8 mouse cellular contexts compared by ENCODE assay signal in the genomic region with DNA sequence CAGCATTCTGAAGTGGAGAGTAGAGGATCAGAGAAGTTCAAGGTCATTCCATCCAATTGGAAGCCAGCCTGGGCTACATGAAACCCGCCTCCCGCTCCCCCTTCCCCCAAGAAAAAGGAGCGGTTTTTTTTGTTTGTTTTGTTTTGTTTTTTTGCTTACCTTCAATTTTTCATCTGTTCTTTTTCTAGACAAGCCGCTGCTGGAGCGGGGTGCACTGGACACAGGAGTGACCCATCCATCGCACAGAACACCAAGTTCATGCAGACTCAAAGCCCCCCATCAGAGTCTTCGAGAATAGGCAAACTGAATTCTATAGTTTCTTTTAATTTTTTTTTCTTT. TPM values are rescaled to one million over a fixed set of nuclear protein-coding genes. Genes with fewer than 3 reads are reported as not detected.
DNase-seq lines count a peak whose midpoint lies in the region; ATAC-seq and TF ChIP-seq lines count a peak whose summit lies in the region.

No protein-coding gene starts in this region.

- ATAC-seq in CD4-positive, CD25-positive, alpha-beta regulatory T cell, adult 4 months = peak; percentile 7
- no peak for ATAC-seq in forebrain, embryonic 15.5 days (replicated peaks)
- no peak for ATAC-seq in liver, embryonic 16.5 days (ENCODE audit: low read depth)

- no peak for DNase-seq in heart, adult 2 months
- no peak for DNase-seq in heart, adult 9 months (ENCODE audit: low spot score in 2 of 2)
- DNase-seq in urinary bladder, postnatal 14 days (ENCODE audit: low spot score) = no peak
- DNase-seq in cerebellum, adult 8-10 months = no peak
- no peak for DNase-seq in gastrocnemius, postnatal 14 days

- intact Hi-C loops in heart, adult 2 months (cut with DNase I) = loop anchor here (2.0 kb wide), 1 partner anchor 90 kb away; no protein-coding TSS in a partner anchor
- intact Hi-C loops in gastrocnemius, postnatal 14 days (cut with DNase I; ENCODE audit: low total_unique reads) = no loop called here

- peak overlapping the region; percentile 99 for H3K27ac ChIP-seq in heart, adult 2 months
- peak overlapping the region; percentile 99 for H3K27ac ChIP-seq in forebrain, embryonic 15.5 days (replicated peaks)
- H3K27ac ChIP-seq in liver, embryonic 16.5 days (ENCODE audit: low read length) = peak overlapping the region; percentile 95

- peak overlapping the region; percentile 66 for H3K4me3 ChIP-seq in heart, adult 2 months
- peak overlapping the region; percentile 96 for H3K4me3 ChIP-seq in forebrain, embryonic 15.5 days
- H3K4me3 ChIP-seq in liver, embryonic 16.5 days (ENCODE audit: low read depth, low read length) = peak overlapping the region; percentile 96

- no peak for TF ChIP-seq CTCF in heart, adult 2 months (IDR thresholded peaks at IDR 0.05)

- no peaks in the 10 kb centered on the region for H3K9me3 ChIP-seq in forebrain, embryonic 15.5 days
- no peaks in the 10 kb centered on the region for H3K9me3 ChIP-seq in liver, embryonic 16.5 days (replicated peaks; ENCODE audit: control insufficient read depth, low read length)

- no peak for TF ChIP-seq EP300 in heart, adult 2 months (IDR thresholded peaks at IDR 0.05; ENCODE audit: insufficient read depth, low read depth, low read length)

- H3K79me2 ChIP-seq in heart, adult 2 months (replicated peaks; ENCODE audit: control insufficient read depth, insufficient read depth, low read length) = peaks cover 5% of the 10 kb centered on the region

- peaks cover 9% of the 10 kb centered on the region for H3K4me1 ChIP-seq in heart, adult 2 months (ENCODE audit: control insufficient read depth, insufficient read depth, low read length)
- peaks cover 46% of the 10 kb centered on the region for H3K4me1 ChIP-seq in forebrain, embryonic 15.5 days
- H3K4me1 ChIP-seq in liver, embryonic 16.5 days (ENCODE audit: control insufficient read depth, low read depth, low read length) = peaks cover 44% of the 10 kb centered on the region

- 7% methylated on average over 7 of the region's 7 CpGs for WGBS in heart, adult 2 months
- 12% methylated on average over 7 of the region's 7 CpGs for WGBS in forebrain, embryonic 15.5 days
- WGBS in liver, embryonic 16.5 days (ENCODE audit: insufficient replicate concordance) = 12% methylated on average over 7 of the region's 7 CpGs

- H3K27me3 ChIP-seq in heart, adult 2 months (ENCODE audit: control insufficient read depth, insufficient read depth, low read length) = no peaks in the 10 kb centered on the region
- H3K27me3 ChIP-seq in forebrain, embryonic 15.5 days = no peaks in the 10 kb centered on the region
- H3K27me3 ChIP-seq in liver, embryonic 16.5 days (ENCODE audit: control insufficient read depth, insufficient read depth, low read depth, low read length) = no peaks in the 10 kb centered on the region

- peak overlapping the region; percentile 80 for H3K9ac ChIP-seq in heart, adult 2 months (ENCODE audit: low read depth, low read length)
- peak overlapping the region; percentile 94 for H3K9ac ChIP-seq in forebrain, embryonic 15.5 days (replicated peaks)
- H3K9ac ChIP-seq in liver, embryonic 16.5 days (ENCODE audit: low read depth, low read length) = peak overlapping the region; percentile 98

- no peaks in the 10 kb centered on the region; the same call in 1 of the 2 replicates for H3K36me3 ChIP-seq in heart, adult 2 months (ENCODE audit: control insufficient read depth, insufficient read depth, low read length)
- no peaks in the 10 kb centered on the region for H3K36me3 ChIP-seq in forebrain, embryonic 15.5 days
- H3K36me3 ChIP-seq in liver, embryonic 16.5 days (ENCODE audit: control insufficient read depth, insufficient read depth) = no peaks in the 10 kb centered on the region

- TF ChIP-seq POLR2A in heart, adult 2 months (IDR thresholded peaks at IDR 0.05; ENCODE audit: insufficient read depth, low read depth, low read length) = no peak

- peak overlapping the region; percentile 56 for H3K4me2 ChIP-seq in forebrain, embryonic 15.5 days (replicated peaks)
- H3K4me2 ChIP-seq in liver, embryonic 16.5 days (ENCODE audit: low read depth, low read length) = peak overlapping the region; percentile 73

RNA-seq across cellular contexts. Expression of a gene that starts 0.9 kb away (rescaled TPM):
- 100 to 1,000 TPM; 102 to 106 TPM for total RNA-seq in heart, adult 2 months (2021)
- polyA plus RNA-seq in heart, adult 2 months (2012; rRNA removed) = 47.5 and 72.2 TPM in 2 replicates
- 10 to 100 TPM; 21.1 to 34.3 TPM for polyA plus RNA-seq in CD4-positive, CD25-positive, alpha-beta regulatory T cell, adult 4 months (2017; shearing (Covaris generic))
- polyA plus RNA-seq in forebrain, embryonic 15.5 days (2015; fragmentation: Nextera tagmentation; extraction: Ambion mirVana) = 13.9 and 14.4 TPM in 2 replicates
- 11.5 and 12.0 TPM in 2 replicates for polyA plus RNA-seq in liver, embryonic 16.5 days (2015; fragmentation: Nextera tagmentation; extraction: Ambion mirVana)
- total RNA-seq in gastrocnemius, postnatal 14 days (2021) = 10 to 100 TPM; 85.7 TPM
